Mouse (Mus musculus): ENCODE results near the gene Ccdc3.

- TF ChIP-seq POLR2A (IDR thresholded peaks at IDR 0.05; ENCODE audit: borderline replicate concordance, control insufficient read depth, low read depth, low read length) (no peak), CTCF (IDR thresholded peaks at IDR 0.05; ENCODE audit: control insufficient read depth, insufficient read depth, low read length) (no peak)
Observed at GRCm38 (mm10) chr2:5184166-5184565, 46.6 kb downstream of the Ccdc3 start.

All from bone marrow, adult 2 months (tissue).